Mouse (Mus musculus) olfactory bulb, adult 2 months (tissue): ENCODE measurements around the gene Ecel1.

Experiments
- CTCF ChIP-seq: fragments of 200-500 bp; IDR thresholded peaks from 2 replicates; pipeline ENCODE4 v1.5.1; 2012; ENCODE audit warnings: low read depth, mild to moderate bottlenecking, low read length, moderate library complexity; ENCODE audit not compliant: insufficient read depth
- POLR2A ChIP-seq: fragments of 200-500 bp; IDR thresholded peaks from 2 replicates; pipeline ENCODE4 v1.6.1; 2012; ENCODE audit warnings: mild to moderate bottlenecking, low read depth, low read length, moderate library complexity; ENCODE audit not compliant: insufficient read depth

DNA sequence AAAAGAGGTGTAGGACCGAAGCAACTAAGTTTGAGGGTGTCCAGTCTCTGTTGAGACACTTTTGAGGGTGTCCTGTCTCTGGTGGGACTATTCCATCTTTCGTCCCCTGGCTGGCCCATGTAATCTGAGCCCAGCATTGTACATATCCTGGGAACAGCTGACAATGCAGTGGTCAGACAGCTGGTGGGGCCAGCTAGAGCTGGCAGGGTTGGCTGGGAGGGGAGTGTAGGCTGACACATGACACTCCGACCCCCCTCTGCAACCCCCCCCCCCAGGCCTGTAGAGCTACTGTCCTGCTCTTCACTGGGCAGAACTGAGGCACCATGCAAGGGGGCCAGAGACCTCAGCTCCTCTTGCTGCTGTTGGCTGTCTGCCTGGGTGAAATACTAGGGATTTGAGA, 49.2 kb upstream of the Ecel1 start:
- no peak for TF ChIP-seq POLR2A
- no peak for TF ChIP-seq CTCF
